Mouse (Mus musculus): Measurements from ENCODE around the gene Tfeb.

Tfeb gene

GRCm38 (mm10) chr17:47787632-47788031 is 50.8 kb downstream of the Tfeb start:
- DNase-seq (ENCODE audit: low read depth, low spot score) = no peak

DNA sequence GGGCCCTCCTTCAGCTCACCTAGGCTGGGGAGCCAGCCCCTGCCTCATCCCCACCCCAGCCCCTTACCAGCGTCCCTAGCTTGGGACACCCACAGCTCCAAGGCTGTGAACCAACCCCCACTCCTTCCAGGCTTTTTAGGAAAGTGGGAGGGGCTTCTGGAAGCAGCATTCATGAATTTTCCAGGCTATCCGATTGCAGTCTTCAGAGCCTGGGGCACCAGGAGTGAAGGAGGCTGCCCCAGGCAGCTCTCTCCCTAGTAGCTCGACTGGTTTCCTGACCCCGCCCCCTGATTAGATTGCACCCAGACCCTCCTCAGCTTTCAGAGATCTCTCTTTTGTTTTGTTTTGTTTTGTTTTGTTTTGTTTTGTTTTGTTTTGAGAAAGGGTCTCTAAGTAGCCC is 51.5 kb downstream of the Tfeb start:
- DNase-seq (ENCODE audit: low read depth, low spot score) = peak; percentile 86

GRCm38 (mm10) chr17:47788996-47789395 is 52.2 kb downstream of the Tfeb start:
- DNase-seq (ENCODE audit: low read depth, low spot score) = peak; percentile 44

GRCm38 (mm10) chr17:47792098-47792863 is 55.5 kb downstream of the Tfeb start:
- DNase-seq (ENCODE audit: low read depth, low spot score) = peak; percentile 88

DNA sequence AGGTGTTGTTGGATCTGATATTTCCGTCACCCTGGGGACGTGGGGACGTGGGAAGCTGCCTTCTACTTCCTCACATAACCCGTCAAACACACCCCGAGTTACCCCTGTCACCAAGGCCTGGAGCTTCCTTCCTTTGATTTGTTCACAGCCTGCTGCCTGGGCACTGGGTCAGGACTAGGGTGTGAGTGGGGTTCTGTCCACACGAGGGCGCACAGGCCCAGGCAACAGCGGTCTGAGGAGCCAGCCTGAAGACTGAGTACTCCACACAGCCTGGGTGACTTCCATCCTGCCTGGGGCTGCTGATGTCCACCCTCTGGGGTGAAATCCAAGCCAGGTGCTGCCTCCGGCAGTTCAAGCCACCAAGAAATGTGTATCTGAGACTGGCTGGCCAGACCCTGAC is 56.5 kb downstream of the Tfeb start:
- peak; percentile 79 for DNase-seq (ENCODE audit: low read depth, low spot score)

DNA sequence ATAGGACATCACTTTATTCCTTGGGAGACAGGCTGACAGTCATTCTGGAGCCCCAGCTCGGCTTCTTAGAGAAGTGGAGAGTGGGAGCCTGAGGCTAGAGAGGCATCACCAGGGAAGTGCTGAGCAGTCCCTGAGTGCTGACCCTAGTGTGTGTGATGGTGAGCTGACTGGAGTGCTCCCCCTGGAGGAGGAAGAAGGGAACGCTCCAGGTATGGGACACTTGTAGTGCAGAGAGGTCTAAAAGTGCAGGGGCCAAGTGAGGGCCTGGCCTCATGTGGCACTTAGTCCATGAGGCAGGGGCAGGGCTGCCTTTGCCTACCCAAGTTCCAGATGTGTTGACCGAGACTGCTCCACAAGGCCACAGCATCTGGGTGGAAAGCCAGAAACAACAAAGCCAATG is 58.6 kb downstream of the Tfeb start:
- peak; percentile 87 for DNase-seq (ENCODE audit: low read depth, low spot score)

DNA sequence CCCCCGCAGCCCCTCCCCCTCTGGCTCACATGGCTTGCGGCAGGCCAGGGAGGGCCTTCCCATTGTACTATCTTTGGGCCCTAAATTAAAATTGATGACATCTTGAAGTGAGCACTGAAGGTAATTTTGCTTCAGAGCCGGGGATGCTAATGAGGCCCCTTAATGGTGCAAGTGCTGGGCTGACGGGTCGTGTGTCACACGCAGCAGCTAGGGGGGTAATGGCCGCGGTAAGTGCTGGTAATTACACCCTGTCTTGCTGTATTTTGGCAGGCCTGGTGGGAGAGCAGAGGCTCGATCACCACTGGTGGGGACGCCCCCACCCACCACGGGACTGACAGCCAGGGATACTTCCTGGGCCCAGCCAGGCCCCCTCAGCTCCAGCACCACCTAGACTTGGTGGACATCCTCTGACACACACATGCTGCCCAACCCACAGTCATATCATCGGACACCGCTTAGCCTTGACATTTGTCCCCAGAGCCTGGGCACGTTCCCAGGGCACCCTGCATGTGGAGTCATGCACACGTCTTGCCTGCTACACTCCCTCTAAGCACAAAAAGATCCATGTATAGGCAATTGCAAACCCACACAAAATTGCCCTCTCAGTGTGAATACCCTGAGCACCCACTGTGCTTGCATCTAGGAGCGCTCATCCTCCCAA is 59.5 kb downstream of the Tfeb start:
- no peak for DNase-seq (ENCODE audit: low read depth, low spot score)

GRCm38 (mm10) chr17:47796968-47797367 is 60.1 kb downstream of the Tfeb start:
- peak; percentile 74 for DNase-seq (ENCODE audit: low read depth, low spot score)

DNA sequence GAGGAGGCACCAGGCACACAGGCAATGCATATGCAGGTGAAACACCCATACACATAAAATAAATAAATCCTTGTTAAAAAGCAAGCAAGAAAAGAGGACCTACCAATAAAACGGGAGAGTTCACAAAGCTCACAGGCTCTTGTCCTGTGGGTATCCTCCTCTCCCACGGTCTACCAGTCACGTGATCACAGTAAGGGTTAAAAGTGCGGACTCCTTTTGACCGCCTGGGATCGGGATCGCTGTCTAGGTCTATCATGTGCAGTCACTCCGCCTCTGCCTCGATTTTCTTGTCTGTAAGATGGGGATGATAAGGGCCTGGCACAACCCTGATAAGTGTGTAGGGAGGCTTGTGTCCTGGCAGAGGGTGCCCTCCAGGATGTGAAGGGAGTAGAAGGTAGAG is 60.6 kb downstream of the Tfeb start:
- no peak for DNase-seq (ENCODE audit: low read depth, low spot score)

DNA sequence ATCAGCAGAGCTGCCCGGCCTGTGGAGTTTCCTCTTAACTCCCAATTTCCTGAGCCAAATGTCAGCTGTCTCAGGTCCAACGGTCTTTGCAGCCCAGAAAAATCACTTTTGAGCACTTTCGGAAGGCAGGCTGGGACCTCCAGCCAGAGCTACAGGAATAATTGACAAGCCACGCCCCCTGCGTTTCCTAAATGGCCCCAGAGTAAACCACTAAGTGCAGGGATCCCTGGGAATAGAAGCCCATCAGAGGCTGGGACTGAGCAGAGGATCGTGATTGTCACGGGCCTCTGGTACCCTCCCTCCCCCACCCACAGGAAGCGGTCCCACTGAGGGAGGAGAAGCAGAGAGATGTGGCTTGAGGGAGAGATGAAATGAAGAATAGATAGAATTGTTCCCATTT is 66.0 kb downstream of the Tfeb start:
- DNase-seq (ENCODE audit: low read depth, low spot score) = no peak

- DNase-seq (ENCODE audit: low read depth, low spot score) = peak; percentile 77
Observed at GRCm38 (mm10) chr17:47803662-47804061, 66.8 kb downstream of the Tfeb start.

GRCm38 (mm10) chr17:47805047-47805835 is 68.4 kb downstream of the Tfeb start:
- DNase-seq (ENCODE audit: low read depth, low spot score) = peak; percentile 73

DNA sequence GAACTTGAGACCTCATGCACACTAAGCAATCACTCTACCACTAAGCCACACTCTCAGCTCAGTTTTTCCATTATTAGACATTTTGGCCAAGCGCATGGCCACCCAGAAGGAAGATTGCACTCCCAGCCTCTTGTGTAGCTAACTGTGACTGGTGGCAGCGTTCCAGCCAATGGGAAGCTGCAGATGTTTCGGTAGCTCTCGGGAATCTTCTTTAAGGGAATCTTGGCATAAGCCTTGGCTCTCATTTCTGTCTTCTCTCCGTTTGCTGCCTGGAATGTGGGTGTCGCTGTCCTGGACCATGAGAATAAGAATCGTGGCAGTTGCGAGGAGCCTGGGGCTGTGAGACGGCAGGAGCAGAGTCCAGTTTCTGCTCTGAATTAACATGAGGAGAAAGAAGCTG is 69.4 kb downstream of the Tfeb start:
- no peak for DNase-seq (ENCODE audit: low read depth, low spot score)

DNA sequence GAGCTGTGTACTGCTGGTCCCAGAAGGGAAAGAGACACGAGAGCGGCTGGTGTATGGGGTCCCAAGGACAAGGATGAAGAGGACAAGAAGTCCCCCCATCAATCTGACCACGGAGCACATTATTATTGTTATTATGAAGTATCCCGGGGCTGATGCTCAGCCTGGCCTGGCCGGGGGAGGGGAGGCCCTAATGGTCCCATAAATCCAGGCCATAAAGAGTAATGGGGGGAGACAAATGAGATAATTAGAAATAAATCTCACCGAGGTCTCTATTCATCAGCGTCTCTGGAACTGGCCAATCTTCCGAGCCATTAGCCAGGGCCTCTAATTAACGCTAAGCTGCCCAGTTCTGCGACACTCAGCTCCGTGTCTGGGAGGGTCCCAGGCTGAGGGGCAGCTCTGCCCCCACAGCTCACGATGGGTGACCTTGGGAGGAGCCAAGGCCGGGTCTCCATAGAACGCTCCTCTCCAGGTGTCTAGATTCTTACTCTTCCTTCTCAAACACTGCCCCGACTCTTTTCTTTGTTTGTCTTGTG is 74.5 kb downstream of the Tfeb start:
- no peak for DNase-seq (ENCODE audit: low read depth, low spot score)

DNA sequence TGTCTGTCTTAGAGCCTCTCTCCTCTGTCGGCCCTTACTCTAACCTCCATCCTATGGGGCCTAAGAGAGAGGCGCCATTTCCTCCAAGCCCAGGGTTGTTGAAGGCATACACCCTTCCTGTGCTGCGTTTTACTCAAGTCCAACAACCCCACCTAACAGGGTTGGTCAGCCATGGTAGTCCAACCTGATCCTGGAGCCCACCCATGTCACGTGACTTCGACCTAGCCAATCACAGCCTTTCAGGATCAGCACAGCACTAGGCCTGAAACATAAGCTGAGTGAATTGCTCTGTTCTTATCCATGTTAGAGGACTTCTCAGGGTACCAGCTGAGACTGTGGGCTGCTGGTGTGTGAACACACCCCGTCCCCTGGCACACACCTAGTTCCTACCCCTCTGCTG is 75.4 kb downstream of the Tfeb start:
- DNase-seq (ENCODE audit: low read depth, low spot score) = peak; percentile 71

- DNase-seq (ENCODE audit: low read depth, low spot score) = no peak
Observed at GRCm38 (mm10) chr17:47813616-47814015, 76.8 kb downstream of the Tfeb start.

GRCm38 (mm10) chr17:47814496-47814895 is 77.7 kb downstream of the Tfeb start:
- DNase-seq (ENCODE audit: low read depth, low spot score) = no peak

- peak; percentile 85 for DNase-seq (ENCODE audit: low read depth, low spot score)
Observed at GRCm38 (mm10) chr17:47815446-47815845, 78.6 kb downstream of the Tfeb start.

GRCm38 (mm10) chr17:47818038-47818725 is 81.4 kb downstream of the Tfeb start:
- peak; percentile 89 for DNase-seq (ENCODE audit: low read depth, low spot score)

DNA sequence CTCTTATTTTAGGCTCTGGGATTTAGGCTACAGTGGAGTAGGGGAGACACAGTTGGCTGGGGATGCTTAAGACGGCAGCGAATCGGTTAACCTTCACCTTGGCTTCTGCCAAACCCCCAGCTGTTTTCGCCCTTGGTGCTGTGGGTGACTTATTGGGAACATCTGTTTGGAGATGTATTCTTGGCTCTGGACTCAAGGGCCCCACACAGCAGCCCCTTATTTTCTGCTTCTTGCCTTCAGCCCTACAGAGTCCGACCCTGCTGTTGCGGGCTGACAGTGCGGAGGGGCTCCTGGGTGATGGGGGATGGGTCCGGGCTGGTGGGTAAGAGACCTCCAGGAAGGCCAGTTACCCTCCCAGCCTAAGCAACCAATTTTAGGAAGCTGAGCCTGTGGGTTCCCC is 84.5 kb downstream of the Tfeb start:
- DNase-seq (ENCODE audit: low read depth, low spot score) = no peak

- no peak for DNase-seq (ENCODE audit: low read depth, low spot score)
Observed at GRCm38 (mm10) chr17:47831161-47831560, 94.3 kb downstream of the Tfeb start.

- DNase-seq (ENCODE audit: low read depth, low spot score) = no peak
Observed at GRCm38 (mm10) chr17:47831772-47832171, 94.9 kb downstream of the Tfeb start.
